In genomic region chr14:93891371-93891746, GRCm38 (mm10) we compare ENCODE assay signal across 8 mouse cellular contexts. TPM values are rescaled to one million over a fixed set of nuclear protein-coding genes. Genes with fewer than 3 reads are reported as not detected.
DNase-seq lines count a peak whose midpoint lies in the region; ATAC-seq and TF ChIP-seq lines count a peak whose summit lies in the region.

No protein-coding gene starts in this region.

- H3K27ac ChIP-seq in kidney, adult 2 months (ENCODE audit: insufficient read depth, low read depth, low read length) = no peak overlapping the region
- peak overlapping the region; percentile 89 for H3K27ac ChIP-seq in forebrain, postnatal 0 days (ENCODE audit: low read depth, low read length)
- H3K27ac ChIP-seq in liver, embryonic 12.5 days = no peak overlapping the region

- H3K4me3 ChIP-seq in kidney, adult 2 months (ENCODE audit: insufficient read depth, low read depth, low read length) = peak overlapping the region; percentile 40
- peak overlapping the region; percentile 65 for H3K4me3 ChIP-seq in forebrain, postnatal 0 days (ENCODE audit: low read depth, low read length)
- H3K4me3 ChIP-seq in liver, embryonic 12.5 days = peak overlapping the region; percentile 41

- H3K36me3 ChIP-seq in kidney, adult 2 months (ENCODE audit: control insufficient read depth, insufficient read depth, low read length) = no peaks in the 10 kb centered on the region
- no peaks in the 10 kb centered on the region for H3K36me3 ChIP-seq in forebrain, postnatal 0 days (ENCODE audit: insufficient read depth)
- H3K36me3 ChIP-seq in liver, embryonic 12.5 days = no peaks in the 10 kb centered on the region

- H3K4me2 ChIP-seq in forebrain, postnatal 0 days (ENCODE audit: low read depth) = peak overlapping the region; percentile 78
- peak overlapping the region; percentile 60 for H3K4me2 ChIP-seq in liver, embryonic 12.5 days

- no peak for TF ChIP-seq POLR2A in kidney, adult 2 months (IDR thresholded peaks at IDR 0.05; ENCODE audit: low read depth, low read length)

- no peaks in the 10 kb centered on the region for H3K27me3 ChIP-seq in kidney, adult 2 months (replicated peaks; ENCODE audit: control insufficient read depth, insufficient read depth, low read length)
- H3K27me3 ChIP-seq in forebrain, postnatal 0 days (ENCODE audit: insufficient read depth, low read length) = no peaks in the 10 kb centered on the region
- H3K27me3 ChIP-seq in liver, embryonic 12.5 days (replicated peaks) = peaks cover 39% of the 10 kb centered on the region

- no peak for TF ChIP-seq CTCF in kidney, adult 2 months (conservative IDR thresholded peaks at IDR 0.05; ENCODE audit: insufficient read depth, insufficient read length, low read depth, low read length)
- no peak for TF ChIP-seq CTCF in forebrain, postnatal 0 days (IDR thresholded peaks at IDR 0.05; ENCODE audit: low read depth)

- WGBS in kidney, adult 2 months = 2% methylated on average over 13 of the region's 13 CpGs
- under 1% methylated on average over 13 of the region's 13 CpGs for WGBS in forebrain, postnatal 0 days
- 1% methylated on average over 13 of the region's 13 CpGs for WGBS in liver, embryonic 12.5 days (ENCODE audit: insufficient replicate concordance)

- peak; percentile 2 for DNase-seq in kidney, adult 2 months
- no peak for DNase-seq in kidney, postnatal 25 days
- DNase-seq in cerebellum, adult 11-12 months = peak; percentile 64
- no peak for DNase-seq in forebrain, postnatal 0 days
- peak; percentile 58 for DNase-seq in right cerebral cortex, postnatal 25 days
- DNase-seq in urinary bladder, postnatal 25 days (ENCODE audit: low spot score) = no peak
- no peak for DNase-seq in frontal cortex, postnatal 10 days (ENCODE audit: low spot score in 2 of 2)

- no peaks in the 10 kb centered on the region for H3K4me1 ChIP-seq in kidney, adult 2 months (ENCODE audit: control insufficient read depth, insufficient read depth, low read length)
- H3K4me1 ChIP-seq in forebrain, postnatal 0 days (ENCODE audit: insufficient read depth) = no peaks in the 10 kb centered on the region
- H3K4me1 ChIP-seq in liver, embryonic 12.5 days = no peaks in the 10 kb centered on the region

- no peak for ATAC-seq in forebrain, postnatal 0 days
- no peak for ATAC-seq in liver, embryonic 12.5 days

- peak overlapping the region; percentile 76 for H3K9ac ChIP-seq in forebrain, postnatal 0 days
- no peak overlapping the region for H3K9ac ChIP-seq in liver, embryonic 12.5 days

- H3K9me3 ChIP-seq in forebrain, postnatal 0 days (ENCODE audit: low read length) = no peaks in the 10 kb centered on the region
- H3K9me3 ChIP-seq in liver, embryonic 12.5 days (replicated peaks) = no peaks in the 10 kb centered on the region

RNA-seq across cellular contexts. Expression of gene Pcdh9, which starts 0.9 kb away (rescaled TPM):
- polyA plus RNA-seq in kidney, adult 2 months (2012; rRNA removed) = 0.30 and 0.73 TPM in 2 replicates
- total RNA-seq in forebrain, postnatal 0 days (2014; rRNA removed) = 94.6 and 100 TPM in 2 replicates
- polyA plus RNA-seq in forebrain, postnatal 0 days (2015; fragmentation: Nextera tagmentation; extraction: Ambion mirVana) = 57.1 and 85.2 TPM in 2 replicates
- 1.0 and 1.4 TPM in 2 replicates for polyA plus RNA-seq in liver, embryonic 12.5 days (2016; fragmentation: Nextera tagmentation; extraction: Ambion mirVana)

Comparison
In these comparisons a context has a peak if more than half of its experiments do, and no peak if none do; other contexts are left out.
1. DNase-seq: peak in kidney, adult 2 months (single experiment), cerebellum, adult 11-12 months (single experiment) and right cerebral cortex, postnatal 25 days (single experiment); none in kidney, postnatal 25 days (0 of 2), forebrain, postnatal 0 days (single experiment), urinary bladder, postnatal 25 days (single experiment) and frontal cortex, postnatal 10 days (0 of 2).
2. RNA of gene Pcdh9, which starts 0.9 kb away (polyA plus RNA-seq): 57.1 to 85.2 TPM in forebrain, postnatal 0 days; 1.0 to 1.4 TPM in liver, embryonic 12.5 days and 0.30 to 0.73 TPM in kidney, adult 2 months; every median in the first group is over 10 times any median in the second.
3. Peak in every context shown above with its lines, with median percentiles within 50 percentile points of each other: H3K4me3 ChIP-seq.